Mouse (Mus musculus): Measurements from ENCODE around the gene Foxd3.

GRCm38 (mm10) chr4:99652576-99653210 lies 3.4 kb upstream of the Foxd3 start:
- TF ChIP-seq EP300 (IDR thresholded peaks at IDR 0.05; ENCODE audit: insufficient read depth, low read depth, low read length) (no peak), POLR2A (IDR thresholded peaks at IDR 0.05; ENCODE audit: insufficient read depth, low read length) (no peak), CTCF (IDR thresholded peaks at IDR 0.05; ENCODE audit: low read depth, low read length) (no peak)

Measured in ES-Bruce4 (cell line).